Mouse (Mus musculus): Measurements from ENCODE around the gene Atp8a1.

Gene Atp8a1

GRCm38 (mm10) chr5:67768708-67769107, 78.5 kb downstream of the Atp8a1 start:
- no peak for DNase-seq (ENCODE audit: low spot score in 2 of 2)

- DNase-seq (ENCODE audit: low spot score in 2 of 2), result no peak
Observed at GRCm38 (mm10) chr5:67764798-67765197, 82.4 kb downstream of the Atp8a1 start.

GRCm38 (mm10) chr5:67758126-67758525, 89.1 kb downstream of the Atp8a1 start:
- no peak for DNase-seq (ENCODE audit: low spot score in 2 of 2)

- DNase-seq (ENCODE audit: low spot score in 2 of 2), result peak in 1 of 2 experiments; percentile 37
Observed at GRCm38 (mm10) chr5:67756138-67756537, 91.1 kb downstream of the Atp8a1 start.

- no peak for DNase-seq (ENCODE audit: low spot score in 2 of 2)
Observed at GRCm38 (mm10) chr5:67753057-67753456, 94.2 kb downstream of the Atp8a1 start.

- peak in 1 of 2 experiments; percentile 20 for DNase-seq (ENCODE audit: low spot score in 2 of 2)
Observed at GRCm38 (mm10) chr5:67752629-67753028, 94.6 kb downstream of the Atp8a1 start.

GRCm38 (mm10) chr5:67752007-67752406, 95.2 kb downstream of the Atp8a1 start:
- DNase-seq (ENCODE audit: low spot score in 2 of 2), result peak; percentile 38 to 51

- no peak for DNase-seq (ENCODE audit: low spot score in 2 of 2)
Observed at GRCm38 (mm10) chr5:67739261-67739660, 108.0 kb downstream of the Atp8a1 start.

GRCm38 (mm10) chr5:67738133-67738532, 109.1 kb downstream of the Atp8a1 start:
- DNase-seq (ENCODE audit: low spot score in 2 of 2), result no peak

- DNase-seq (ENCODE audit: low spot score in 2 of 2), result no peak
Observed at GRCm38 (mm10) chr5:67735771-67736170, 111.5 kb downstream of the Atp8a1 start.

GRCm38 (mm10) chr5:67733551-67734258, 113.5 kb downstream of the Atp8a1 start:
- no peak for DNase-seq (ENCODE audit: low spot score in 2 of 2)

GRCm38 (mm10) chr5:67733150-67733549, 114.1 kb downstream of the Atp8a1 start:
- no peak for DNase-seq (ENCODE audit: low spot score in 2 of 2)

- DNase-seq (ENCODE audit: low spot score in 2 of 2), result no peak
Observed at GRCm38 (mm10) chr5:67727755-67728154, 119.5 kb downstream of the Atp8a1 start.

GRCm38 (mm10) chr5:67726810-67727209, 120.4 kb downstream of the Atp8a1 start:
- DNase-seq (ENCODE audit: low spot score in 2 of 2), result no peak

- no peak for DNase-seq (ENCODE audit: low spot score in 2 of 2)
Observed at GRCm38 (mm10) chr5:67701641-67702040, 145.6 kb downstream of the Atp8a1 start.

GRCm38 (mm10) chr5:67699418-67699817, 147.8 kb downstream of the Atp8a1 start:
- no peak for DNase-seq (ENCODE audit: low spot score in 2 of 2)

GRCm38 (mm10) chr5:67698176-67698575, 149.1 kb downstream of the Atp8a1 start:
- DNase-seq (ENCODE audit: low spot score in 2 of 2), result no peak

GRCm38 (mm10) chr5:67696741-67697596, 150.3 kb downstream of the Atp8a1 start:
- no peak for DNase-seq (ENCODE audit: low spot score in 2 of 2)

GRCm38 (mm10) chr5:67695055-67695710, 152.1 kb downstream of the Atp8a1 start:
- DNase-seq (ENCODE audit: low spot score in 2 of 2), result no peak

- DNase-seq (ENCODE audit: low spot score in 2 of 2), result no peak
Observed at GRCm38 (mm10) chr5:67690336-67690735, 156.9 kb downstream of the Atp8a1 start.

GRCm38 (mm10) chr5:67688001-67688400, 159.2 kb downstream of the Atp8a1 start:
- no peak for DNase-seq (ENCODE audit: low spot score in 2 of 2)

GRCm38 (mm10) chr5:67685906-67686305, 161.3 kb downstream of the Atp8a1 start:
- no peak for DNase-seq (ENCODE audit: low spot score in 2 of 2)
